Mouse (Mus musculus): ENCODE results near the gene Rasd1. TPM values are rescaled to one million over a fixed set of nuclear protein-coding genes. Genes with fewer than 3 reads are reported as not detected.

The Rasd1 gene
- polyA plus RNA-seq, 1 experiment from 2014 or later: 2.1 TPM

Other genes starting within 250 kb of the Rasd1 start
- gene Pld6, start 177.3 kb downstream of the Rasd1 start, polyA plus RNA-seq (2015; fragmentation: Nextera tagmentation; extraction: Ambion mirVana): 1.4 and 1.6 TPM in 2 replicates
- gene Flcn, start 154.9 kb downstream of the Rasd1 start, polyA plus RNA-seq (2015; fragmentation: Nextera tagmentation; extraction: Ambion mirVana): 31.4 and 32.2 TPM in 2 replicates
- gene Nt5m, start 125.5 kb downstream of the Rasd1 start, polyA plus RNA-seq (2015; fragmentation: Nextera tagmentation; extraction: Ambion mirVana): 31.2 and 33.2 TPM in 2 replicates
- gene Cops3, start 125.1 kb downstream of the Rasd1 start, polyA plus RNA-seq (2015; fragmentation: Nextera tagmentation; extraction: Ambion mirVana): 195 and 198 TPM in 2 replicates
- gene Med9, start 16.7 kb downstream of the Rasd1 start, polyA plus RNA-seq (2015; fragmentation: Nextera tagmentation; extraction: Ambion mirVana): 38.1 and 38.6 TPM in 2 replicates
- 7.0 and 9.2 TPM in 2 replicates for gene Pemt, start 81.5 kb upstream of the Rasd1 start, polyA plus RNA-seq (2015; fragmentation: Nextera tagmentation; extraction: Ambion mirVana)
- gene Rai1, start 140.1 kb upstream of the Rasd1 start, polyA plus RNA-seq (2015; fragmentation: Nextera tagmentation; extraction: Ambion mirVana): 29.0 and 37.0 TPM in 2 replicates